Mouse (Mus musculus) lung, embryonic 16.5 days (tissue): Measurements from ENCODE around the gene Aff3. TPM values are rescaled to one million over a fixed set of nuclear protein-coding genes. Genes with fewer than 3 reads are reported as not detected.

Source experiments
- ATAC-seq: fragments of 200-750 bp; cut with Nextera tagmentation; 2 replicates; pipeline ENCODE4 v1.8.0; 2017; ENCODE audit warnings: low read depth, mild to moderate bottlenecking, moderate library complexity
- H3K27ac ChIP-seq: fragments of 300-500 bp; sonication (generic); 2 replicates; pipeline ENCODE4 v1.5.1; 2014; ENCODE audit warnings: mild to moderate bottlenecking, control low read depth, low read length
- H3K27me3 ChIP-seq: fragments of 300-500 bp; sonication (generic); 2 replicates; pipeline ENCODE4 v1.6.1; 2014; ENCODE audit warnings: low read depth, low read length, mixed read lengths; ENCODE audit not compliant: control insufficient read depth, insufficient read depth
- H3K36me3 ChIP-seq: fragments of 300-500 bp; sonication (generic); 2 replicates; pipeline ENCODE4 v1.6.1; 2014; ENCODE audit warnings: low read length; ENCODE audit not compliant: control insufficient read depth, insufficient read depth
- H3K4me1 ChIP-seq: fragments of 300-500 bp; sonication (generic); replicated peaks from 2 replicates; pipeline ENCODE4 v1.6.1; 2014; ENCODE audit warnings: low read length, mixed read lengths; ENCODE audit not compliant: control insufficient read depth, insufficient read depth
- H3K4me2 ChIP-seq: fragments of 300-500 bp; sonication (generic); 2 replicates; pipeline ENCODE4 v1.6.1; 2014; ENCODE audit warnings: low read depth, low read length, control low read depth
- H3K4me3 ChIP-seq: fragments of 300-500 bp; sonication (generic); 2 replicates; pipeline ENCODE4 v1.5.1; 2014; ENCODE audit warnings: mild to moderate bottlenecking, low read length, control low read depth
- H3K9ac ChIP-seq: fragments of 300-500 bp; sonication (generic); 2 replicates; pipeline ENCODE4 v1.6.1; 2014; ENCODE audit warnings: low read length, control low read depth
- H3K9me3 ChIP-seq: fragments of 300-500 bp; sonication (generic); 2 replicates; pipeline ENCODE4 v1.6.1; 2016; ENCODE audit warnings: low read length; ENCODE audit not compliant: control insufficient read depth
- WGBS: fragments of 180-500 bp; shearing (Covaris S2); extraction: QIAGEN DNeasy Blood & Tissue Kit; methylation state at CpG from one replicate; pipeline ENCODE4 v1.1.7; 2014; 5-methylcytosine and 5-hydroxymethylcytosine counted together
- polyA plus RNA-seq: library from polyadenylated mRNA; unstranded; fragments of >200 nt; fragmentation: Nextera tagmentation; extraction: Ambion mirVana; gene quantifications from 2 replicates; pipeline ENCODE4 v1.2.1, GENCODE M21; 2015

The Aff3 gene
- polyA plus RNA-seq, 1 experiment from 2014 or later = 2.6 TPM

DNA sequence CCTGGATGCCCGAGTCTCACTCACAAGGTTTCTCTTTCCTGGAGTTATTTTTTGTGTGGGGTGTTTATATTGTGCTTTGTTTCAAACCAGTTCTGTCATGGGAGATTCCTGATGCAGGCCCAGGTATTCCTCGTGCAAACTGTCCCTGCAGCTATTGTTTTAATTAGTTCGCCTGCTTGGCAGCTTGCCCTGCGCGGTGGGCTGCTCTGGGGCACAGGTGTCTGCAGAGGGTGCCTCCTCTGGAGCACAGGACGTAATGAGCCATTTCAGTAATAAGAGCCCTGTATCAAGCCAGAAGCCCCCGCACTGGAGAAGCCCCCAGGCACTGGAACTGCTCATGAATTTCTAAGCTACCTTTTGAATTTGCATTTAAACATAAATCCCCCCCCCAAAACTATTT is 162.0 kb downstream of the Aff3 start:
- no peak for ATAC-seq
- Histone ChIP-seq H3K27me3 (no peaks in the 10 kb centered on the region), H3K4me3 (no peak overlapping the region), H3K9ac (no peak overlapping the region), H3K36me3 (no peaks in the 10 kb centered on the region), H3K27ac (no peak overlapping the region), H3K4me2 (no peak overlapping the region), H3K9me3 (no peaks in the 10 kb centered on the region), H3K4me1 (no peaks in the 10 kb centered on the region)
- 57% methylated on average over 7 of the region's 7 CpGs for WGBS

DNA sequence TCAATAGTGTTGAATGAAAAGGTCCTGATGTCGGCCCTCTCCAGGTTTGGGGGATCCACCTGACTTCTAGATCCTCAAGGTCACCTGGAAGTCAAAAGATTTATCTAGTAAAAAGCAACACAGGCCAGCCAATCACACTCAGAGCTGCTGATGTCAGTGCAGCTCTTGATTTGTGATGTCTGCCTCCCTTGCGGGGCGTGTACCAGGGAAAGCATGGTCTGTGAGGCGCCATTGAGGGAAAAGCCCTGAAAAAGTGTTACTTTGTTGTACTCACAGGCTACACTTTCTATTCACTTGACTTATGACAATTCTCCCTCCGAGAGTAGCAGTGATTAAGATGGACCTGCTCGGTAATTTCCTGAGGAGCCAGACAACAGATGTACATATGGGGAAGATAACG is 163.5 kb downstream of the Aff3 start:
- no peak for ATAC-seq
- H3K27ac ChIP-seq = no peak overlapping the region
- no peak overlapping the region for H3K4me3 ChIP-seq
- H3K4me2 ChIP-seq = no peak overlapping the region
- no peaks in the 10 kb centered on the region for H3K36me3 ChIP-seq
- no peaks in the 10 kb centered on the region for H3K4me1 ChIP-seq
- 75% methylated on average over 7 of the region's 7 CpGs for WGBS
- no peaks in the 10 kb centered on the region for H3K27me3 ChIP-seq
- no peaks in the 10 kb centered on the region for H3K9me3 ChIP-seq
- no peak overlapping the region for H3K9ac ChIP-seq

- Histone ChIP-seq H3K36me3 (no peaks in the 10 kb centered on the region), H3K9ac (no peak overlapping the region), H3K4me2 (no peak overlapping the region), H3K4me3 (no peak overlapping the region), H3K27me3 (no peaks in the 10 kb centered on the region), H3K9me3 (no peaks in the 10 kb centered on the region), H3K27ac (no peak overlapping the region), H3K4me1 (no peaks in the 10 kb centered on the region)
- no peak for ATAC-seq
- WGBS = 36% methylated on average over 6 of the region's 6 CpGs
Observed at GRCm38 (mm10) chr1:38499500-38499899, 165.3 kb downstream of the Aff3 start.

DNA sequence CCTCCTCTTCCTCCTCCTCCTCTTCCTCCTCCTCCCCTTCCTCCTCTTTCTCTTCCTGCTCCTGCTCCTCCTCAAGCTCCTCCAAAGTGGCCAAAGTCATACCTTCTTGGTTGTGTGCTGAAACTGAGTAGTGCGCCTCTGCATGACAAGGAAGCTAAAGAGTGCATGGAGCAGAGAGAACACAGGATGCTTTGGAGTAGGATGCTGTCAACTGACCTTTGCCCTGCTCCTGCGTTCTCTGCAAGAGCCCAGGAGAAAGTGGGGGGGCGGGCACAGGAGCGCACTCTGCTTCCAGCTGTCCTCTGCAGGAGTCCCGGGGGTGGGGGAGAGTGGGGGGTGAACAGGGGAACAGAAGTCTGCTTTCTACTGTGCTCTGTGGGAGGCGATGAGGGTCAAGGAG is 167.2 kb downstream of the Aff3 start:
- H3K27me3 ChIP-seq = no peaks in the 10 kb centered on the region
- H3K9ac ChIP-seq = no peak overlapping the region
- 58% methylated on average over 6 of the region's 6 CpGs for WGBS
- no peaks in the 10 kb centered on the region for H3K9me3 ChIP-seq
- no peak overlapping the region for H3K4me2 ChIP-seq
- H3K27ac ChIP-seq = no peak overlapping the region
- no peak overlapping the region for H3K4me3 ChIP-seq
- H3K36me3 ChIP-seq = no peaks in the 10 kb centered on the region
- H3K4me1 ChIP-seq = no peaks in the 10 kb centered on the region
- no peak for ATAC-seq

DNA sequence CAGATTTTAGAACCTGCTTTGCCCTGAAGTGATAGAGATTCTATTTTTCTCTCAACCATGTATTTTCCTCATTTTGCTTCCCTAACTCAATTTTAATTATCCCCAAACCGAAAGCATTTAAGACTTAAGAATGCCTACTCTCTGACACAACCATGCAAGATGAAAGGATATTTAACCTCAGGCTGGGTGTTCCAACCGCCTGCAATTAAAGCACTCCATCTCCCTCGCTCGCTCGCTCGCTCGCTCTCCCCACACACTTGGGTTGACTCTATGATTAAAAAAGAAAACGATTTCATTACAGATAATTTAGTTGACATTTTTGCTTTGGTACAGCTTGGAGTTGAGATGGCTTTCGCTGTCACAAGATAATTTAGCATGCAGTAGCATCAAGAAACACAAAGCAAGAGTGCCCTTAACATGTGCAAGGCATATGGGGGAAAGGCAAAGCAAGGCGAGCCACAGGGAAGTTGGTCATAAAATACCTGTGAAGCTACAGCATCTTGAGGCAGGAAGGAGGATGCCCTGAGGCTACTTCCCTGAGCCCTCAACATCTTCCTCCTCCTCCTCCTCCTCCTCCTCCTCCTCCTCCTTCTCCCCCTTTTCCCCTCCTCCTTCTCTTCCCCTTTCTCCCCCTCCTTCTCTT is 167.7 kb downstream of the Aff3 start:
- H3K27me3 ChIP-seq = no peaks in the 10 kb centered on the region
- H3K9ac ChIP-seq = no peak overlapping the region
- no peaks in the 10 kb centered on the region for H3K36me3 ChIP-seq
- no peaks in the 10 kb centered on the region for H3K4me1 ChIP-seq
- 86% methylated on average over 10 of the region's 10 CpGs for WGBS
- H3K9me3 ChIP-seq = no peaks in the 10 kb centered on the region
- no peak overlapping the region for H3K4me2 ChIP-seq
- H3K4me3 ChIP-seq = no peak overlapping the region
- no peak overlapping the region for H3K27ac ChIP-seq
- no peak for ATAC-seq

- ATAC-seq = no peak
- Histone ChIP-seq H3K4me1 (no peaks in the 10 kb centered on the region), H3K9ac (no peak overlapping the region), H3K27ac (no peak overlapping the region), H3K27me3 (no peaks in the 10 kb centered on the region), H3K4me2 (no peak overlapping the region), H3K9me3 (no peaks in the 10 kb centered on the region), H3K4me3 (no peak overlapping the region), H3K36me3 (no peaks in the 10 kb centered on the region)
- 87% methylated on average over 2 of the region's 2 CpGs for WGBS
Observed at GRCm38 (mm10) chr1:38495284-38495683, 169.5 kb downstream of the Aff3 start.

- H3K4me1 ChIP-seq = peaks cover 2% of the 10 kb centered on the region; the same call in 1 of the 2 replicates
- H3K36me3 ChIP-seq = no peaks in the 10 kb centered on the region
- H3K4me2 ChIP-seq = no peak overlapping the region
- no peaks in the 10 kb centered on the region for H3K9me3 ChIP-seq
- ATAC-seq = no peak
- H3K27ac ChIP-seq = no peak overlapping the region
- no peaks in the 10 kb centered on the region for H3K27me3 ChIP-seq
- WGBS = 80% methylated on average over 6 of the region's 6 CpGs
- H3K4me3 ChIP-seq = no peak overlapping the region
- no peak overlapping the region for H3K9ac ChIP-seq
Observed at GRCm38 (mm10) chr1:38489733-38490132, 175.0 kb downstream of the Aff3 start.

- WGBS = 54% methylated on average over 8 of the region's 8 CpGs
- ATAC-seq = no peak
Observed at GRCm38 (mm10) chr1:38488667-38489210, 176.0 kb downstream of the Aff3 start.

GRCm38 (mm10) chr1:38487884-38488283 is 176.9 kb downstream of the Aff3 start:
- Histone ChIP-seq H3K9me3 (no peaks in the 10 kb centered on the region), H3K9ac (no peak overlapping the region), H3K4me2 (no peak overlapping the region), H3K36me3 (no peaks in the 10 kb centered on the region), H3K4me1 (peaks cover 2% of the 10 kb centered on the region; the same call in 1 of the 2 replicates), H3K27ac (no peak overlapping the region), H3K4me3 (no peak overlapping the region), H3K27me3 (no peaks in the 10 kb centered on the region)
- no peak for ATAC-seq
- WGBS = 85% methylated on average over 2 of the region's 2 CpGs

More at GRCm38 (mm10) chr1:38488667-38489210, 176.0 kb downstream of the Aff3 start:
- Histone ChIP-seq H3K4me1 (peaks cover 2% of the 10 kb centered on the region; the same call in 1 of the 2 replicates), H3K9me3 (no peaks in the 10 kb centered on the region), H3K4me2 (no peak overlapping the region), H3K9ac (no peak overlapping the region), H3K36me3 (no peaks in the 10 kb centered on the region), H3K4me3 (no peak overlapping the region), H3K27me3 (no peaks in the 10 kb centered on the region), H3K27ac (no peak overlapping the region)
